Mouse (Mus musculus): ENCODE results near the gene Babam2.

The Babam2 gene

DNA sequence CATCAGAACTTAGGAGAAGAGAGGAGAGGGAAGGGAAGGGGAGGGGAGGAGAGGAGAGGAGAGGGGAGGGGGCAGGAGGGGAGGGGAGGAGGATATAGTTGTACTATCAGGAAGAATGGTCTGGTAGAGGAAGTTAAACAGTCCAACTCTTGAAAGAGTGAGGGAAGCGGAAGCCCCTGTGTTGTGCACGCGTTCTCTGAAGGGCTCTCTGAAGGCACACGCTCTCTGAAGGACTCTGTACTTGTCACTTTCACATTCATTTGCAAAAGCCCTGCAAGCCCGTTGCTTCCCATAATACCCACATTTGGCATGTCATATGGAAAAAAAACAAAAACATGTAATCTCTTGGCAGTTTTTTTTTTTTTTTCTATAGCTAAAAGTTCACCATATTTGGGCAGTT, 190.1 kb downstream of the Babam2 start:
- DNase-seq (ENCODE audit: low spot score) = no peak

DNA sequence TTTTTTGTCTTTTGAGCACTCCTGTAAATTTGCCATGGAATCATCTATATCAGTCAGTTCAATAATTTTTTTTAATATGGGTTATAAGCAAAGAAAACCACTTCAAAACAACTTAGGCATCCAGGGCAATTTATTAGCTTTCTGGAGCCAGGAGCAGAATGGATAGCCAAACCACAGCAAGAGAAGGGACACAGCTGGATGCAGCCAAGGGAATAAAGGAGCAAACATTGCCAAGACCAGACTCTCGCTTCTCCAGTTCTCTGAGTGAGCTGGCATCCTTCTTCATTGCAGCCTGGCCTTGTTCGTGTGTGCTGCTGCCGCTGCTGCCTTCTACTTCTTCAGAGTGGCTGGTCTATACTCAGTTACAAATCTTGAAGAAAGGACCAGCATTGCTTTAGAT, 190.9 kb downstream of the Babam2 start:
- no peak for DNase-seq (ENCODE audit: low spot score)

DNA sequence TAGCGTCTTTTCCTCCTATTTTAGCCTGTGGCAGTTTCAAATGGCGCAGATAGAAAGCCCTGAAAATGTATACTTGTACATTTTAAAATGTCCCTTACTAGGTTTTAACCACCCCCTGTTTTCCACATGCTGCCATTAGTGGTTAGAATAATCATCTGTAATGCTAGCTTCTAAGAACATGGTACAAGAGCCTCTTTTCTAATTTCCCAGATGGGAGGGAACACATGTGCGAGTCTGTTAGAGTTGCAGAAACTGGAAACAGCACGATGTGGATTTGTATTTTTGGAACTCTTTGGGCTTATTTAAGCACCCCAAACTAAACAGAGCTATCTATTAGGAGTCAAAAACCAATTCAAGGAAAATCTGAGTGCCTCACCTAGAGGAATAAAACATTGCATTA, 195.1 kb downstream of the Babam2 start:
- DNase-seq (ENCODE audit: low spot score) = no peak

DNA sequence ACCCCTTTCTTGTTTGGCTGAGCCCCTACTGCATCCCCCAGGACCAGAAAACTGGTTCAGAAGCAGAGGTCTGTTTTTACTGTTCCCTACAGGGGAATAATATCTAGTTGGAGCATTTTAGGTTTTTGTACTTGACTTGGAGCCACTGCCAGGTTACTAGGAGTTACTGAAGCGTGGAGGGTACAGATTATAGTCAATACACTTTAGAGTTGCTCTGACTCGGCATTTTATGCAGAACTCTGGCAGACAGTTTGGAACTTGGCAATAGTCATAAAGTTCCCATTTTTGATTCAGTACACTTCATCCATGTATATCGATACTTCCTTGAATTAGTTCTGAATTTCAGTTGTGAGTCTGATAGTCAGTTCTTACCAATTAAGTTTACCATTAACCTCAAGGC, 202.4 kb downstream of the Babam2 start:
- no peak for DNase-seq (ENCODE audit: low spot score)

DNA sequence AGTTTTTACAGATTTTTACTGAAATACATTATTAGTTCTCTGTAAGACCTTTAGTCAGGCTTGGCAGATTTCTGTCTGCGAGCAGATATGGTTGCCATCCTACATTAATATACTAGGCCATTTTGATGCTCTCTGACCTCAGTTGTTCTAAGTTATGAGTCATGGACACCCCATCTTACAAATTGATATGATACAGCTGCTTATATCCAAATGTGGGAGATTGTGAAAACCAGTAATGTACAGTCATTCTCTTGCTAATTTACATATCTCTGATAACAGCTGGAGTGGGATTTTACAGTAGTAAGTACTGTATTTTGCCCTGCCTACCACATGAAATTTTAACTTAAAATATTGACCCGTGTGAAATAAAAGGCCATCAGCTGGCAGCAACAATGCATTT, 204.7 kb downstream of the Babam2 start:
- no peak for DNase-seq (ENCODE audit: low spot score)

DNA sequence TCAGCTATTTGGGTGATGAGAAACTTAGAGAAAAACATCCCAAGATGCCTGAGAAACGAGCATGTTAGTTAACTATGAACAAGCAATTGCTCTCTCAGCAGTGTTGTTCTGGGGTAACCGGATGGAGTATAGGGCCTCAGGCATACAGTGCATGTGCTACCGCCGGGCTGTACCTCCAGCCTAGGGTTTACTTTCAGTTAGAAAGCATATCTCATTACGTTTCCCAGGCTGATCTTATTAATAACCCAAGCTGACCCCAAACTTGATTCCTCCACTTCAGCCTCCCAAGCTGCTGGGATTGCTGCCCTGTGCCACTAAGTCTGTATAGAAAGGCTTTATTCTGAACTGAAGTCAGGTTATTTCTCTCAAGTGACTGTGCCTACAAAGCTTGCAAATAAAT, 205.4 kb downstream of the Babam2 start:
- DNase-seq (ENCODE audit: low spot score) = no peak

DNA sequence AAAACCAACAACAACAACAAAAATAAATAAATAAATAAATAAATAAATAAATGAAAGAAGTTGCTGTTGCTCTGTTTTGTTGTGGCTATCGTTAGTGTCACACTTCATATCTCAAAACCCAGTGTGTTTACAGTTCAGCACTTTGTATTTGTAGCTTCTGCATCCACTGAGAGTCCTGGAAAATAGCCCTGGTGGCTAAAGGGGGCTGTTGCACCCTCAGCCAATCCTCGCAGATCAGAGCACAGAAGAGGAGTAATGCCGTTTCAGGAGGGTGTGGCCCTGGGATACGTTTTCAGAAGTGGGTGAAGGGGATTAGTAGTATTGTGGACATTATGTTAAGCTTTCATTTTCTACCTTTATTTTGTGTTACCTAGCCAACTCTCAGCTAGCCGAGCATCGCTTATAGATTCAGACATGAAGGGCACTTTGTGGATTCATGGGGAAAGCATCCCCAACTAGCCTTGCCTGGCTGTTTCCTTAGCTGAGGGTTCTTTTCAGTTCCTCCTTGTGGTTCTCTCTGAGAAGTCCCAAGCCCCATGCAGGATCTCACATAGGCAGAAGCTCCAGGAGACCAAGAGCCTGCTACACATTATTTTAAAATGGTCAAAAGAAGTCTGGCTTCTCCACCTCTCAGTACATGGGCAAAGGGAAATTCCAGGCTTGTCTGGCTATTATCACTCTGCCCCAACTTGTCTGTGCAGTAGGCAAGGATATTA, 207.6 kb downstream of the Babam2 start:
- no peak for DNase-seq (ENCODE audit: low spot score)

DNA sequence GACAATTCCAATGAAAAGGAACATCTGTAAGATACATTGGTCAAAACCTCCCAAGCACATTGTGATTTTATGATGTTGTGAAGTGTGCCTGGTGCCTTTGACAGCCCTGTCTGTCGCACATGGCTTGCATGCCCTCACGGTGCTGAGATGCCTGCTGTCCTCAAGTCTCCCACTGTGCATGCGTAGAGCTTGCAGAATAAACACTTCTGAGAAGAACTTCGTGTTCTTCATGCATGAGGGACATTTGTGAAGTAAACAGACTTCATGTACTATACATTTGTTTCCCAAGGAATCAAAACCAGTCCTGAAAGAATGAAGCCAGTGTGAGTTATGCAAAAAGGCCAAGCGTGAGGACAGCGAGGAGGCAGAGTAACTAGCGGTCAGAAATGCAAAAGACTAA, 208.3 kb downstream of the Babam2 start:
- no peak for DNase-seq (ENCODE audit: low spot score)

DNA sequence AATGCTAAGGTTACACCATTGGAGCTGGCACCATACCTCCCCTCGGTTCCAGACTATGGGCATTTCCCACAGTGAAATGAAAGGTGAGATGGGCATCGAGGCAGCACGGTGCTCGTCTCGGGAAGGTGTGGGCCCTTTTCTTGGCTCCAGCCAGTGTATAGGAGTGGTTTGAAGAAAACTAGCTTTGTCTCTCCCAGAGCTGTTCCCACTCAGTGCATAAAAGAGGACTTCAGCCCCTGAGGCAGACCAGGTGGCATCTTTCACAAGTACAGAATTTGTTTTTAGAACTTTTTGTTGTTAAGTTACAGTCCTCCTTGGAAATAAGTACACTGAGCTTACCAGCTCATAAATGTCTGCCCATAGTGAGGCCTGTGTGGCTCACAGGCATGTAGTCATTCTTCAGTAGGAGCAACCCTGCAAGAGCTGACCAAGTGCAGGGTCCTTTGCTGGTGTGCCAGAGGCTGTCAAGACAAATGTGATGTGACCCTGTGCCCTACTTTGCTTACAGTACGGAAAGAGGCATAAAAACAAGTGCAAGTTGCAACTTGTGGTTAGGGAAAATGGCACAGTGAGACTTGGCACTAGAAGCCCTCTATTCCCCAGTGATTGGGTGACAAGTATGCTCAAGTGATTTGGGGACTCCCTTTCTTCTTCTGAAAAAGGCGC, 208.9 kb downstream of the Babam2 start:
- DNase-seq (ENCODE audit: low spot score) = no peak

DNA sequence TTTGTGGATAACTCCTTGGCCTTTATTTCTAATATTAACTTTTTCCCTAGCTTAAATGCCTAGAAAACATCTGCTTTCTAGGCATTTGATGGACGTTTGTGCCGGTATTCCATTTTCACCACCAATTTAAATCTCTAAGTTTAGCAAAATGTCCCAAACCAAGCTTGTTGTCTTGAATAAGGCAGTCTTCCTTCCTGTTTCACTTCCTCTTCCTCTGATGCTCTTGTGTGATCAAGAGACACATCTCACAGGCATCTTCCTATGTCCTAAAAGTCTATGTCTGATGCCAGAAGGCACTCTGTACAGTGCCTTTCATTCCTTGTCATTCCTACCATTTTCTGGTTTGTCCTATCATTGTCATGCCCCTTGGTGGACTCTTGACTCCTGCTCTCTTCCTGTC, 210.5 kb downstream of the Babam2 start:
- DNase-seq (ENCODE audit: low spot score) = no peak

DNA sequence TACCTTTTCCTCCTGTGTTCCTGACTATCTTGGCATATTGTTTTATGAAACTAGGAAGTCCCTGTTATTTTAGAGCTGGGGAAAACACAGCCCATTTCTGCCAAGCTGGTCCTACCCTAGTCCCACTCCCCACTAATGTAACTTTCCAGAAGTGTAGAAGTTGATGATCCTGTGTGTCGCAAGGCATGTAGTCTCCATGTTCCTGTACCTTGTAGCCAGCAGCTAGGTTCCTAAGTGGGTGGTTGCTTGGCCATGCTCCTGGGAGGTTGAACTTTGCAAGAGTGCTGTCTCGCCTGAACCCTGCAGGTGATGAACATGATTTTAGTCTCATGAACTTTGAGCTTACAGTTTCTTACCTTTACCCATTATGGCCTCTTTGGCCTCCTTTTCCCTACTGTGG, 211.3 kb downstream of the Babam2 start:
- DNase-seq (ENCODE audit: low spot score) = no peak

DNA sequence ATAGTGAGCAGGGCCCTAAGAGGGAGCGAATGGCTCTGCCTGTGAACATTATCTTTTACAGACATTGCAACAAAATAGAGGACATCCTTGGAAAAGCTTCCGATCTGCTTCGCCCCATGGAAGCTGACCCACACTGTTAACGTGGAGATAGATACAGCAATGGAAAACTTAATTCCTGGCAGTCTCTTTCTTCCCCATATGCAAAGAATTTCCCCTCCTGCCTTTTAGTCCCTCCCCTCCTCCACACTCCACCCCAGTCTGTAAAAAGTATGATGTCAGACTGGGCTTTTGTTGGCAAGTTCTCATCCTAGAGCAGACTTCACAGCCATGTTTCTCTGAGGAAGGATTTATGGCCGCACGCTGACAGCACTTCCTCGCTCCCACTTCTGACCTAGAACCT, 218.8 kb downstream of the Babam2 start:
- no peak for DNase-seq (ENCODE audit: low spot score)

DNA sequence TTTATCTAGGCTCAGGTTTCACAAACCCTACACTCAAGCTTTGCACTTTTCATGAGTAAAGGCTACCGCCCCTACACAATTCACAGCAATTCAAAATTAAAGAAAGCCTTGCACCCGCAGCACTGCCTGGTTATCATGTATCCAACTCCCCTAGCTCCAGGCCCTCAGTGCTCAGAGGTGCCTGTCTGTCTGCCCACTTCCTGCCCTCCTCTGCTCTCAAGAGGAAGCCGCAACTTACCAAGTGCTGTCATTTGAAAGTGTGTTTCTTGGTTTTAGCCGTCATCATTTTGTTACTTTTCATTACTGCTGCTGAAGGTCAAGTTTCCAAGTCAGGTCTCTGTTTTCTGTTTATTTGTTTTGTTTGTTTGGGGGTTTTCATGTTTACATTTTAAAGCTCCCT, 221.1 kb downstream of the Babam2 start:
- DNase-seq (ENCODE audit: low spot score) = no peak

DNA sequence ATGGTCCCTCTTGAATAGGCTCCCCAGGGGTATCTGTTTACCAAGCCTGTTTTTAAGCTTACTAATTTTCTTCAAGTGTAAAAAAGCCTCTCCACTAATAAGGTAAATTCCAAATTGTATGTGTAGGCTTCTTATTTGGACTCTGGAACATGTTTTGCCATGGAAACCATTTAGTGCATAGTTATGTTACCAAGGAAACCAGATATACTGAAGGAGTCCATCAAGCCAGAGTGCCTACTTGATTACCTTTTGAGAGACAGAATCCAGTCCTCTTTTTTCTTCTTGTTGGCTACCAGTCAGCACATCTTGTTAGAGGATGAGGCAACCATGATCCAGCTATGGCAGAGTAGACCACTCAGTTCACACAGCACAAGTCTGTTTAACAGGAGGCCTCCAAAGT, 222.6 kb downstream of the Babam2 start:
- peak; percentile 20 for DNase-seq (ENCODE audit: low spot score)

DNA sequence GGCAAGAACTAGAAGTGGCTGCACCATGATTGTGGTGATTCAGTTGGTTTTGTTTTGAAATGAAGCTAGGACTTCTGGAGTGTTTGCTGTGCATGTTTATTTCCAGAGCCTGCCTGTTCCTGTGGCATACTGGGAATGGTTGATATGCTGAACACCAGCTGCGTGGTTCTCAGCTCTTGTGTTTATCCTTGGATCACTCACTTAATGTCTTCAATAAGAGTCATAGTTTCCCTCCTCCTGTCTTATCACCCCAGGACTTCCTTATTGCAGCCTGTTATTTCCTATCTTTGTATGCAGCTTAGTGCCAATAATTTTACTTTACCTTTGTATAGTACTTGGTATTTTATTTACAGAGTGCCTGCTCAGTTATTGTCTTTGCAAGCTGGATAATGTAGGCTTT, 223.4 kb downstream of the Babam2 start:
- DNase-seq (ENCODE audit: low spot score) = no peak

DNA sequence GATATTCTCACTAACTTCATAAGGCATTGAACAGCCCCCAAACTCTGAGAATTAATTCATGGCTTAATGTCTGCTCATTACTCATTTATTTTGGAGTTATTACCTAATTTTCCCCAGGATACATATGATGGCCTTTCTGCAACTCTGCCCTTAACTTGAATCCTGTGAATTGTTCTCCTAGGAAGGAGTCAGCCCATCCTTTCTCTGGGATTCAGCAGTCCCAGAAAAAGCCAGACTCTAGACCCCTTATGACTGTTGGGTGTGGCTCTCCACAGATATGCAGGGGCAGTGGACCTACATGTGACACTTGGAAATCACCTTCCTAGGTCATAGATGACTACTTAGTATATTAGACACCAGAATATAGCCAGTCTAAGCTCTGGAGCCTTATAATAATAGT, 226.6 kb downstream of the Babam2 start:
- no peak for DNase-seq (ENCODE audit: low spot score)

DNA sequence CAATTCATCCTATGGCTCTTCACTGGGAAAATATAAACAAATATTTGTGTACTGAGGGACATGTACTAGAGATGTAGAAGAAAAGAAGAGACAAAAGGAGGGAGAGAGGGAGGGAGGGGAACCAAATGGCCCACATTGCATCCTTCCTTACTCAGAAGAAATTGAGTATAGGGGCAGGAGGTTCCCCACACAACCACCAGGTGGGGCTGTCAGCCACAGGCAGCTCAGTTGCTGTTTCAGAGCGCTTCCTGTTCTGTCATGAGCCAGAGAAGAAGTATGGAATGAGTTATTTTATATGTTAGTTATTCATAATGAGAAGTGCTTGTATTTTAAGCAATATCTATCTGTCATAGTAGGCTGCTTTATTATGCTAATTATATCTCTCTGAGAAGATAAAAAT, 229.1 kb downstream of the Babam2 start:
- peak; percentile 26 for DNase-seq (ENCODE audit: low spot score)

DNA sequence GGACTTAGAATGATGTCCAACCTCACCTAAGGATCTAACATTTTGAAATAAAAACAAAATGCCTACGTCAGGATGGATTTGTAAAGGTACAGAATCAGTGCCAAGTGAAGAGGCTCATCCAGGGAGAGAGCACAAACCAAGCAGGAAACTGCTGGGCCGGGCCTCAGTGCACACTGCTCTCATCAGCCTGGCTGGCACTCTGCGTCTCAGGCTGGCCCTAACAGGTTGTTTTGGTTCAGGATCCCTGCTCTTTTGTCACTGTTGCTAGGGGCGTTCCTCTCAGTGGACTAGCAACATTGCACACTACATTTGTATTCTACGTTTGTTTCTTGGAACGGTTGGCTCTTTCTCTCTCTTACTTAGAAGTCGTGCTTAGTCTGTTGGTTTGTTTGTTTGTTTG, 231.5 kb downstream of the Babam2 start:
- DNase-seq (ENCODE audit: low spot score) = no peak

DNA sequence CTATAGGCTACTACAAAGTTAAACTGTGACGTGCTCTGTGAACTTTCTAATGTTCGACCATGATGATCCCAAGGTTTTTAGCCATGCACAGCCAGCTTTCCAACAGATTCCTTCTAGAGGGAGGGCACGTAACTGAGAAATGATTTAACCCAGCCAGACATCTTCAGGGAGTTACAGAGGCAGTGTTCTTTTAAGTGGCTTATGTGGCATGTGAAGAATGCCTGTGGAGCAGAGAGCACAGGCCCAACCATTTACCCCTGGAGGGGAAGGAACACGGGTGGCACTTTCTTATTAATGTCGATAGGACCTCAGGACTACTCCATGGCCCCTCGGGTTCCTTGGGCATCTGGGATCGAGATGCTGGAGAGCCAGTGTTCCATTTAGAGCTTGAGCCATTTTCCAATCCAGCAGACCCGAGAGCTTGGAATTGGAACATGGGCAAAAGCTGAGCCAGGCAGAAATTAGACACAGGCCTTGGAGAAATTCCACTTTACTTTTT, 233.7 kb downstream of the Babam2 start:
- no peak for DNase-seq (ENCODE audit: low spot score)

DNA sequence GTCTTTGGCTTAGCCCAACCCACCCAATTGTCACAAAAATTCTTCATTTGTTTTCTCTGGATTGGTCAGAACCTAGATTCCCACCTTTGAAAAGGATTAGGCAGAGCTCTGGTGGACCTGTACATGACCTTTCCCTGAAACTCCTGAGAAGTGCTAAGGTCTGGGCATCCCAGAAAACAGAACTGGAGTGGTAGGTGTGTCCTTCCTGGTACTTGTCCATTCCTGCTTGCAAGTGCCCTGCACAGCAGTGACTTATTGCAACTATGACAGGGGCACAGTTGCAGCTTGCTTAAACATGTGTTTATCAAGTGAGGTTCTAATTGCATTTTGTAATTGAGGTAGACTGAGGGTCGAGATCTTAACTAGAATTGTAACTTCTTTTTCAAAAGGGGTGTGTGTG, 234.2 kb downstream of the Babam2 start:
- no peak for DNase-seq (ENCODE audit: low spot score)

DNA sequence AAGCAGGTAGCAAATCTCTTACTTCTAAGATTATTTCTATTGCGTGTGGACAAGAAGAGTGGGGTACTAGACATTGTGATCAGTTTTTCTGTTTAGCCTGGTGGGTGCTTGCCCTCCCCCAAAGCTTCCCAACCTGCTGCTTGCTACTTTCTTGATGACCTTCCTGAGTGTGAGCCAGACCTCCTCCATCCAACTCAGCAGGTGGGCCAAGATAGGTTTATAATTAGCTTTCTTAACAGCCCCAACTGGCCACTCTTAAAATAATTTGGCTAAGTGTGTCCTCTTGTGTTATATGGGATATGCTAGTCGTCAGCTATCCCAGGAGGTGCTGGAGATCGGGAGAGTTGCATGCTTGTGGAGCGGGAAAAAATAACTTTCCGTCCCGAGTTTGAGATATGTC, 235.8 kb downstream of the Babam2 start:
- no peak for DNase-seq (ENCODE audit: low spot score)

DNA sequence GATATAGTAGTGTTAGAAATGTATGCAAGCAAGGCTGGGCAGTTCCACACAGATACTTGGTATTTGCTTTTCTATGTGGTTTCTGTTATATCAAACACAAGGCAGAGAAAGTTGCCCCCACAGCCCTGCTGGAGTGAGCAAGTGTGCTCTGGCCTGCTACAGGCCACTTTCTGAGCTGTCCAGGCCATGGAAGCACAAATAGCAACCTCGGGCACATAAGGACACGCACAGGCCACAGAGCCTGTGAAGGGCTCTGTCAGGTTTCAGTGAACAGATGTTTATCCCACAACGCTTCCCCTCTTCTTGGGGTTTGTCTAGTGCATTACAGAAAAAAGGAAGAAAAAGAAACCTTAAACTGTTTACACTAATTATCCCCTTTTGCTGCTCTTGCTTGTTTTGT, 236.9 kb downstream of the Babam2 start:
- DNase-seq (ENCODE audit: low spot score) = no peak

DNA sequence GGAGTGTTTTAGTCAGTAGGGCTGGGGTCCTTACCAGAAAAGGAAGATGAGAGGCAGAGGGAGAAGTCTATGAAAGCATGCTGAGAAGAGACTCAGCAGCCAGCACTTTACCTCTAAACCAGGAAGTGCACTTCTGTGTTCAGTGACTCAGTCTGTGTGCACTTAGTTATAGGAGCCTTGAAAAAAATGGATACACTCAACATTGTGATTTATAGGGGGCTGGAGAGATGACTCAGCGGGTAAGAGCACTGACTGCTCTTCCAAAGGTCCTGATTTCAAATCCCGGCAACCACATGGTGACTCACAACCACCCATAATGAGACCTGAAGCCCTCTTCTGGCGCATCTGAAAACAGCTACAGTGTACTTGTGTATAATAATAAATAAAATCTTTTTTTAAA, 238.5 kb downstream of the Babam2 start:
- no peak for DNase-seq (ENCODE audit: low spot score)

DNA sequence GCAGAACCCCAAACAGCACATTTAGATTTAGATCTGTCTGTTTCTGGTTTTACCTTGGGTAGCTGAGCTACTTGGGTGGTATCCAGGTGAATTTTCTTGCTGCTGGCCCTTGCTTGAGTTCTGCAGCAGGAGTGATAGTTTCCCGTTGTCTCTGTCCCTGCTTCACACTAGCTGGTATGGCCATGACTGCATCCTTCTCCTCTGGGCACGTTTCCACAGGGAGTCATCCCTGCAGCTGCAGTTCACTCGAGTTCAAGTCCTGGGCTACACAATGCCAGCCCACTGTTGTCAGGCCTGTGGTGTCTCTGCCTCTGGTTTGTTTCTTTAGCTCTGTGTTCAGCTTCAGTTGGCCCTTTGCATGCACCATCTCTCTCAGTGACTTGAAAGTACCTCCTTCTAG, 239.0 kb downstream of the Babam2 start:
- DNase-seq (ENCODE audit: low spot score) = no peak

All from MN1 (cell line).